Mouse (Mus musculus): Measurements from ENCODE around the gene Gatd1. TPM values are rescaled to one million over a fixed set of nuclear protein-coding genes. Genes with fewer than 3 reads are reported as not detected.

Gene Gatd1
- polyA plus RNA-seq, 1 experiment from 2014 or later, result 30.2 TPM

GRCm38 (mm10) chr7:141435129-141435855 is 21.4 kb upstream of the Gatd1 start:
- WGBS, result 3% methylated on average over 17 of the region's 17 CpGs
- Histone ChIP-seq H3K4me3 (ENCODE audit: control insufficient read depth in 1 of 2, insufficient read depth in 1 of 2, low read depth in 1 of 2, low read length in 2 of 2) (peak overlapping the region; percentile 50 to 58), H3K27me3 (ENCODE audit: control insufficient read depth, insufficient read depth, low read length) (no peaks in the 10 kb centered on the region), H3K36me3 (ENCODE audit: control insufficient read depth, insufficient read depth, low read length) (peaks cover 55% of the 10 kb centered on the region), H3K9ac (ENCODE audit: low read length) (peak overlapping the region; percentile 73), H3K9me3 (ENCODE audit: control insufficient read depth, low read length) (no peaks in the 10 kb centered on the region), H3K4me1 (ENCODE audit: control insufficient read depth in 2 of 2, insufficient read depth in 2 of 2, low read length in 2 of 2) (peaks cover 21 to 32% of the 10 kb centered on the region in 2 experiments), H3K27ac (replicated peaks in 1 of 2; ENCODE audit: control insufficient read depth in 1 of 2, insufficient read depth in 1 of 2, low read depth in 2 of 2, low read length in 2 of 2) (peak overlapping the region in 1 of 2 experiments; percentile 61; a peak in 2 of 4 replicates), H3K4me2 (ENCODE audit: low read length) (peak overlapping the region; percentile 81)
- ATAC-seq (ENCODE audit: insufficient number of reproducible peaks, insufficient read depth, low FRiP score, low read depth), result peak; percentile 12; the same call in 1 of the 2 replicates

DNA sequence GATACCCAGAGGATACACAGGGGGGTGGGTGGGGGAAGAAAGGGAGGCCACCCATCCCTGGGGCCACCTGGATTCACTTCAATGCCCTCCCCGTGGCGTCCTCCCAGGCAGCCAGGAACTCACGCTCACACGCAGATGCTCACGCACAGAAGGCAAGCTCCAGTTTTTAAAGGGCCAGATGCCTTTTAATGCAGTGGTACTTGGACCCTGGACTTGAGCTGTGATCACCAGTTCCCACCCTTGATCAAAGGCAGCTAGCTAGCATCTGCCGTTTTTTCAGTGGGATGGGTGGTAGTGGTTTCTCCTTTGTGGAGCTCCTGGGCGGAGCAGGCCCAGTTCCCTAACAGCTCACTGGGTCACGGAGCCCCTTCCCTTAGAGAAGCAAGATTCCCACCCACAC is 20.5 kb upstream of the Gatd1 start:
- Histone ChIP-seq H3K27ac (replicated peaks in 1 of 2; ENCODE audit: control insufficient read depth in 1 of 2, insufficient read depth in 1 of 2, low read depth in 2 of 2, low read length in 2 of 2) (peak overlapping the region in 1 of 2 experiments; percentile 61; a peak in 1 of 4 replicates), H3K9ac (ENCODE audit: low read length) (peak overlapping the region; percentile 73), H3K27me3 (ENCODE audit: control insufficient read depth, insufficient read depth, low read length) (no peaks in the 10 kb centered on the region), H3K4me1 (ENCODE audit: control insufficient read depth in 2 of 2, insufficient read depth in 2 of 2, low read length in 2 of 2) (peaks cover 28 to 40% of the 10 kb centered on the region in 2 experiments), H3K9me3 (ENCODE audit: control insufficient read depth, low read length) (no peaks in the 10 kb centered on the region), H3K36me3 (ENCODE audit: control insufficient read depth, insufficient read depth, low read length) (peaks cover 50% of the 10 kb centered on the region), H3K4me2 (ENCODE audit: low read length) (peak overlapping the region; percentile 81), H3K4me3 (ENCODE audit: control insufficient read depth in 1 of 2, insufficient read depth in 1 of 2, low read depth in 1 of 2, low read length in 2 of 2) (peak overlapping the region; percentile 50 to 58)
- 20% methylated on average over 8 of the region's 8 CpGs for WGBS
- no peak for ATAC-seq (ENCODE audit: insufficient number of reproducible peaks, insufficient read depth, low FRiP score, low read depth)

DNA sequence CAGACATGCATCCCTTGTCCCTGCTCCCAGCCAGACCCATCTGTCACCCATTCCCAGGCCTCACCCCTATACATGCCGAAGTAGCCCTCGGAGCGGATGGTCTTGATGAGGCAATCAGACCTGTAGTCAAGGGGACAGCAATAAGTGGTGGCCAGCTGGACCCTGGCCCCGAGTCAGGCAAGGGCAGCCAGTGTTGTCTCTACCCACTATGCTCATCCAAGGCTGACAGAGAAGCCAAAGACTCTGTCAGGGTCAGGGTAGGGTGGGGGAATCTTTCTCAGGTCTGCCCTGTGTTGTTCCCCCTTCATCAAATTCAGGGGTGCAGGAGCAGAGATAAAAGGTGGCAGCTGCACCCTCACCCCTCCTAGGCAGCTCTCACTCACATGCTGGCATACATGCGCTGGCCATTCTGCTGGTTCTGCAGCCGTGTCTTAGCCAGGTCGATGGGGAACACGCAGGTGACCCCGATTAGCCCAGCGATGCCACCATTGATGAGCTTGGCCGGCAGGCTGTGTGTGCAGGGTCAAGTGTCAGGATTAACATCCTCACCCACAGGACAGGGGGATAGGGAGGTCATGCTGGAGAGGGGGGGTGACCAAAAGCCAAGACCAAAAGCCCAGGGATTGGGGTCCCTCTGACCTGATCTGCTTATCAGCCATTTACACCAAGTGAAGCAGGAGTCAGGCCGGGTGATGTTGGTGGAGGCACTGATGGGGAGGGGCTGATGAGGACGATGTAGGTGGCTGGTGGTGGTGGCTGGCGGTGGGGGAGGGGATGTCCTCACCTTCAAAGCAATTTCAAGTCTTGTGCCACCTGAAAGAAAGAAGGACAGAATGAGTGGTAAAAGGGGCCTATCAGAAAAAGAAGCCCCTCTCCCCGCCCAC is 19.8 kb upstream of the Gatd1 start:
- Histone ChIP-seq H3K36me3 (ENCODE audit: control insufficient read depth, insufficient read depth, low read length) (peaks cover 43% of the 10 kb centered on the region), H3K9me3 (ENCODE audit: control insufficient read depth, low read length) (no peaks in the 10 kb centered on the region), H3K9ac (ENCODE audit: low read length) (peak overlapping the region; percentile 73), H3K27ac (replicated peaks in 1 of 2; ENCODE audit: control insufficient read depth in 1 of 2, insufficient read depth in 1 of 2, low read depth in 2 of 2, low read length in 2 of 2) (no peak overlapping the region), H3K27me3 (ENCODE audit: control insufficient read depth, insufficient read depth, low read length) (no peaks in the 10 kb centered on the region), H3K4me2 (ENCODE audit: low read length) (peak overlapping the region; percentile 81), H3K4me3 (ENCODE audit: control insufficient read depth in 1 of 2, insufficient read depth in 1 of 2, low read depth in 1 of 2, low read length in 2 of 2) (peak overlapping the region; percentile 50 to 58), H3K4me1 (ENCODE audit: control insufficient read depth in 2 of 2, insufficient read depth in 2 of 2, low read length in 2 of 2) (peaks cover 34 to 47% of the 10 kb centered on the region in 2 experiments)
- ATAC-seq (ENCODE audit: insufficient number of reproducible peaks, insufficient read depth, low FRiP score, low read depth), result no peak
- WGBS, result 78% methylated on average over 15 of the region's 15 CpGs

DNA sequence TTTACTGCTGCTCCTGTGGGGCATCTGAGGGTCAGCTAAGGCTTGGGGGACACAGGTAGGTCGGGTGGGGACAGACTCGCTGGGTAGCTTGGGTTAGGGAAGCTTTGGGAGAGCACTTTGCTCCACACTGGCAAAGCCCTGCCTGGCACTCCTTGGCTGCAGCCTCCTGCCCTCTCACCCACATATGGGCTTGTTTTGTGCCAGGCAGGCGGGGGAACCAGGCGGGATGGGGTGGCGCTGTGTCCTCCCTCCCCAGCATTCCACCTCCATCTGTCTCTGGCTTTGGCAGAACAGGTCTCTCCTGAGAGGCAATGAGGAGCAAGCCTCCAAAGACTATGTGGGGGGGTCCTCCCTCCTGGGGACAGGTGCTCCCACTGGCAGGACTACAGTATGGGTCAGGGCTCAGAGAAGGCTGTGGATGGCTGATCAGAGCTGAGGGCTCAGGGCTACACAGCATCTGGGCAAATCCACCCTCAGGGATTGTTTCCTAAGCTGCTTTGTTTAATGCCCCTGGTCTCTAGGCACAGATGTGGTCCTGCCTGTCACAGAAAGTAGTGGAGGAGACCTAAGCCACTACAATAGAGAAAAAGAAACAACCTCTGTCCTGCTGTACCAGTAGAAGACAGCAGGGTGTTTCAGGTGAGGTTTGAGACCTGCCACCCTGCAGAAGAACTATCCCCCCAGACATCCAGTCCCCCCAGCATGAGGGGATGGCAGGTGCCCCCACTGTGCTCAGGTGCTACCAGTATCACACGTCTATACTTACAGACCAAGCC is 19.0 kb upstream of the Gatd1 start:
- H3K9ac ChIP-seq (ENCODE audit: low read length), result no peak overlapping the region
- 88% methylated on average over 6 of the region's 6 CpGs for WGBS
- H3K4me3 ChIP-seq (ENCODE audit: control insufficient read depth in 1 of 2, insufficient read depth in 1 of 2, low read depth in 1 of 2, low read length in 2 of 2), result no peak overlapping the region
- no peak for ATAC-seq (ENCODE audit: insufficient number of reproducible peaks, insufficient read depth, low FRiP score, low read depth)
- H3K4me2 ChIP-seq (ENCODE audit: low read length), result no peak overlapping the region
- H3K36me3 ChIP-seq (ENCODE audit: control insufficient read depth, insufficient read depth, low read length), result peaks cover 34% of the 10 kb centered on the region
- H3K27ac ChIP-seq (replicated peaks in 1 of 2; ENCODE audit: control insufficient read depth in 1 of 2, insufficient read depth in 1 of 2, low read depth in 2 of 2, low read length in 2 of 2), result no peak overlapping the region
- H3K27me3 ChIP-seq (ENCODE audit: control insufficient read depth, insufficient read depth, low read length), result no peaks in the 10 kb centered on the region
- no peaks in the 10 kb centered on the region for H3K9me3 ChIP-seq (ENCODE audit: control insufficient read depth, low read length)
- peaks cover 38 to 52% of the 10 kb centered on the region in 2 experiments for H3K4me1 ChIP-seq (ENCODE audit: control insufficient read depth in 2 of 2, insufficient read depth in 2 of 2, low read length in 2 of 2)

GRCm38 (mm10) chr7:141432186-141432611 is 18.3 kb upstream of the Gatd1 start:
- H3K9ac ChIP-seq (ENCODE audit: low read length), result no peak overlapping the region
- WGBS, result 77% methylated on average over 8 of the region's 8 CpGs
- peaks cover 34% of the 10 kb centered on the region for H3K36me3 ChIP-seq (ENCODE audit: control insufficient read depth, insufficient read depth, low read length)
- ATAC-seq (ENCODE audit: insufficient number of reproducible peaks, insufficient read depth, low FRiP score, low read depth), result no peak
- H3K27ac ChIP-seq (replicated peaks in 1 of 2; ENCODE audit: control insufficient read depth in 1 of 2, insufficient read depth in 1 of 2, low read depth in 2 of 2, low read length in 2 of 2), result no peak overlapping the region
- no peaks in the 10 kb centered on the region for H3K27me3 ChIP-seq (ENCODE audit: control insufficient read depth, insufficient read depth, low read length)
- no peak overlapping the region for H3K4me3 ChIP-seq (ENCODE audit: control insufficient read depth in 1 of 2, insufficient read depth in 1 of 2, low read depth in 1 of 2, low read length in 2 of 2)
- H3K4me1 ChIP-seq (ENCODE audit: control insufficient read depth in 2 of 2, insufficient read depth in 2 of 2, low read length in 2 of 2), result peaks cover 38 to 49% of the 10 kb centered on the region in 2 experiments
- no peak overlapping the region for H3K4me2 ChIP-seq (ENCODE audit: low read length)
- H3K9me3 ChIP-seq (ENCODE audit: control insufficient read depth, low read length), result no peaks in the 10 kb centered on the region

- Histone ChIP-seq H3K9ac (ENCODE audit: low read length) (no peak overlapping the region), H3K9me3 (ENCODE audit: control insufficient read depth, low read length) (no peaks in the 10 kb centered on the region), H3K4me1 (ENCODE audit: control insufficient read depth in 2 of 2, insufficient read depth in 2 of 2, low read length in 2 of 2) (peaks cover 33 to 46% of the 10 kb centered on the region in 2 experiments), H3K36me3 (ENCODE audit: control insufficient read depth, insufficient read depth, low read length) (peaks cover 34% of the 10 kb centered on the region), H3K4me3 (ENCODE audit: control insufficient read depth in 1 of 2, insufficient read depth in 1 of 2, low read depth in 1 of 2, low read length in 2 of 2) (no peak overlapping the region), H3K4me2 (ENCODE audit: low read length) (no peak overlapping the region), H3K27me3 (ENCODE audit: control insufficient read depth, insufficient read depth, low read length) (no peaks in the 10 kb centered on the region), H3K27ac (replicated peaks in 1 of 2; ENCODE audit: control insufficient read depth in 1 of 2, insufficient read depth in 1 of 2, low read depth in 2 of 2, low read length in 2 of 2) (no peak overlapping the region)
- WGBS, result 92% methylated on average over 19 of the region's 19 CpGs
- ATAC-seq (ENCODE audit: insufficient number of reproducible peaks, insufficient read depth, low FRiP score, low read depth), result no peak
Measured at GRCm38 (mm10) chr7:141431434-141432185, 17.7 kb upstream of the Gatd1 start.

All from heart, embryonic 14.5 days (tissue).